ENCODE assay signal across 28 mouse cellular contexts in the genomic region with DNA sequence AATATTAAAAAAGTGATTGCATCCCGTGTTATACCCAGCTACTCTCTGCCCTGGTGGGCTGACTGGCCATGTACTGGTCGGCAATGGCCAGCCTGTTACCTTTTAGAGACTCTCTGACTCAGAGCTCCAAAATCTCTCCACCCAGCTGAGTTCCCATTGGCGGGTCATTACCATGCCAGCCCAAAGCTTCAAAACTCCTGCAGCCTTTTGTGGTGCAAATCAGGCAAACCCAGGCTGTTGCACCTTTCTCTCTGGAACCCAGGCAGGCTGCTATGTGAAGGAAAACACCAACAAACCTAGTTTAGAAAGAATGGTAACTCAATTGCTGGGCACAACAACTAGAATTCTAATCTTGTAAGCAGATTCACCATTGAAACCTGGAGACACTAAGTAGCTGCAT.
"Had no signal": no experiment of that assay in that cellular context is flagged by ENCODE, and none has a peak within 500 bp of the region (broad histone marks: within the 10 kb centered on the region; RNA-seq: fewer than 3 reads in every experiment).

No protein-coding gene starts in this region.

- H3K27ac ChIP-seq: gastrocnemius, adult 2 months; heart, embryonic 13.5 days; heart, embryonic 15.5 days; hindbrain, embryonic 13.5 days; hindbrain, embryonic 15.5 days; hindbrain, postnatal 0 days; kidney, embryonic 15.5 days; kidney, postnatal 0 days; limb, embryonic 10.5 days; limb, embryonic 12.5 days; liver, embryonic 13.5 days; liver, embryonic 15.5 days had no signal

- H3K9me3 ChIP-seq: heart, embryonic 13.5 days; heart, embryonic 15.5 days; hindbrain, embryonic 13.5 days; hindbrain, embryonic 15.5 days; kidney, embryonic 15.5 days; limb, embryonic 10.5 days; limb, embryonic 12.5 days; liver, embryonic 13.5 days; liver, embryonic 15.5 days had no signal

- DNase-seq: gastrocnemius, adult 2 months; gastrocnemius, postnatal 10 days; gastrocnemius, postnatal 25 days; heart, adult 18-20 months; heart, postnatal 14 days; heart, postnatal 36 days; kidney, adult 11 months; kidney, adult 2 months; kidney, adult 9 months; kidney, postnatal 14 days; kidney, postnatal 36 days; layer of hippocampus, adult 9-11 months; layer of hippocampus, postnatal 36 days; liver; liver, embryonic 13.5 days had no signal

- H3K4me1 ChIP-seq: kidney, embryonic 15.5 days; liver, embryonic 13.5 days; liver, embryonic 15.5 days had no signal

- H3K9ac ChIP-seq: heart, embryonic 13.5 days; heart, embryonic 15.5 days; hindbrain, embryonic 13.5 days; hindbrain, embryonic 15.5 days; kidney, embryonic 15.5 days; limb, embryonic 12.5 days; liver, embryonic 13.5 days; liver, embryonic 15.5 days had no signal

- H3K4me2 ChIP-seq: heart, embryonic 11.5 days; heart, embryonic 13.5 days; heart, embryonic 15.5 days; hindbrain, embryonic 13.5 days; hindbrain, embryonic 15.5 days; kidney, embryonic 15.5 days; limb, embryonic 12.5 days; liver, embryonic 11.5 days; liver, embryonic 13.5 days; liver, embryonic 15.5 days had no signal

- H3K4me3 ChIP-seq: gastrocnemius, adult 2 months; heart, embryonic 13.5 days; heart, embryonic 15.5 days; hindbrain, embryonic 13.5 days; hindbrain, embryonic 15.5 days; kidney, embryonic 15.5 days; limb, embryonic 10.5 days; limb, embryonic 12.5 days; liver, embryonic 13.5 days; liver, embryonic 15.5 days had no signal

- H3K27me3 ChIP-seq: heart, embryonic 13.5 days; heart, embryonic 15.5 days; hindbrain, embryonic 13.5 days; hindbrain, embryonic 15.5 days; kidney, embryonic 15.5 days; limb, embryonic 12.5 days; liver, embryonic 13.5 days; liver, embryonic 15.5 days had no signal

- ATAC-seq: hindbrain, postnatal 0 days; intestine, embryonic 16.5 days had no signal

- H3K36me3 ChIP-seq: heart, embryonic 13.5 days; heart, embryonic 15.5 days; hindbrain, embryonic 13.5 days; hindbrain, embryonic 15.5 days; kidney, embryonic 15.5 days; limb, embryonic 10.5 days; limb, embryonic 12.5 days; liver, embryonic 13.5 days; liver, embryonic 15.5 days had no signal
